Mouse (Mus musculus) liver, adult 2 months (tissue): ENCODE results near the gene Dazap2. TPM values are rescaled to one million over a fixed set of nuclear protein-coding genes. Genes with fewer than 3 reads are reported as not detected.

Experiments
- DNase-seq: peaks from one replicate; pipeline ENCODE4 v3.0.0-alpha.2; 2011; ENCODE audit warnings: low read depth, low spot score; ENCODE audit errors: extremely low read depth
- H3K27ac ChIP-seq: fragments of 200-500 bp; replicated peaks from 2 replicates; pipeline ENCODE4 v1.5.1; 2012; ENCODE audit warnings: low read depth, mild to moderate bottlenecking, control low read depth, inconsistent platforms, low read length; ENCODE audit not compliant: insufficient read depth
- H3K27me3 ChIP-seq: fragments of 200-500 bp; 2 replicates; pipeline ENCODE4 v1.6.1; 2012; ENCODE audit warnings: mild to moderate bottlenecking, moderate library complexity, low read length, inconsistent platforms; ENCODE audit not compliant: control insufficient read depth, insufficient read depth
- H3K36me3 ChIP-seq: fragments of 200-500 bp; 2 replicates; pipeline ENCODE4 v1.6.1; 2012; ENCODE audit warnings: low read length, inconsistent platforms; ENCODE audit not compliant: control insufficient read depth, insufficient read depth
- H3K4me1 ChIP-seq: fragments of 200-500 bp; 2 replicates; pipeline ENCODE4 v1.6.1; 2011; ENCODE audit warnings: low read length; ENCODE audit not compliant: control insufficient read depth, insufficient read depth
- H3K4me3 ChIP-seq: fragments of 200-500 bp; 2 replicates; pipeline ENCODE4 v1.5.1; 2011; ENCODE audit warnings: low read depth, mild to moderate bottlenecking, control low read depth, low read length, moderate library complexity; ENCODE audit not compliant: insufficient read depth
- H3K79me2 ChIP-seq: fragments of 200-500 bp; 2 replicates; pipeline ENCODE4 v1.6.1; 2012; ENCODE audit warnings: inconsistent platforms, mild to moderate bottlenecking, low read length, moderate library complexity; ENCODE audit not compliant: control insufficient read depth, insufficient read depth
- H3K9ac ChIP-seq: fragments of 200-500 bp; 2 replicates; pipeline ENCODE4 v1.6.1; 2012; ENCODE audit warnings: low read depth, mild to moderate bottlenecking, control low read depth, inconsistent platforms, low read length
- CTCF ChIP-seq: fragments of 200-500 bp; IDR thresholded peaks from 2 replicates; pipeline ENCODE4 v1.5.1; 2011; ENCODE audit warnings: low read depth, low read length, control low read depth
- POLR2A ChIP-seq: fragments of 200-500 bp; IDR thresholded peaks from 2 replicates; pipeline ENCODE4 v1.6.1; 2011; ENCODE audit warnings: low read length, control low read depth; ENCODE audit not compliant: insufficient read depth; ENCODE audit errors: extremely low read depth
- WGBS: fragments of 180-500 bp; shearing (Covaris S2); methylation state at CpG from one replicate; pipeline ENCODE4 v1.1.7; 2018; 5-methylcytosine and 5-hydroxymethylcytosine counted together
- polyA plus RNA-seq: library from polyadenylated mRNA; depleted of rRNA; stranded (reverse); fragments of >200 nt; gene quantifications from 2 replicates; pipeline ENCODE4 v1.2.3, GENCODE M21; 2012
- total RNA-seq: library from RNA; depleted of rRNA; stranded (reverse); fragments of >200 nt; gene quantifications from 2 replicates; pipeline ENCODE4 v1.2.3, GENCODE M21; 2014

Dazap2 gene
- total and polyA plus RNA-seq, 2 experiments, result 50.3 to 460 TPM

DNA sequence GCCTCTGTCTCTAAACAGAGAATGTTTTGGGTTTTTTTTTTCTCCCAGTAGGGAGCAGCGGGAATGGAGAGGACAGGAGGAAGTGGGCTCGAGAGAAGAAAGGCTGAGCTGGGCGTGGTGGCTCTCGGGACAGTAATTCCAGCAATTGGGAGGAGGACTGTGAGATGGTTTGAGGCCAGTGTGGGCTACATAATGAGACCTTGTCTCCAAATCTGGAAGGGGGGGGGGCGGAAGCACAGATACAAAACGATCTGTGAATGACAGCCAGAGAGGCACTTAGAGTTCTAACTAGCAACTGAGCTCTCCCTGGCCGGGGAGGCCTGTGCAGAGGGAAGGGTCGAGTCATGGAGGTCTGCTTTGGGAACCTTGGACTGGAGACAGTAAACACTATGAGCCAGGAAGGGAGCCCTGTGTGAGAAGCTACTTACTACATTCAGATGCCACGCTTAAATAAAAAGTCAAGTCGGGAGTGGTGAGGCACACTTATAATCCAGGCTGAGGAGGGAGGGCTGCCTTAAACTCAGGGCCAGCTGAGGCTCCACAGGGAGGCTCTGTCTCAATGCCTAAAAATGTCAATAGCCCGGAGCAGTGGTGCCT, 12.7 kb downstream of the Dazap2 start:
- H3K4me3 ChIP-seq, result no peak overlapping the region
- WGBS, result 63% methylated on average over 11 of the region's 11 CpGs
- DNase-seq, result no peak

DNA sequence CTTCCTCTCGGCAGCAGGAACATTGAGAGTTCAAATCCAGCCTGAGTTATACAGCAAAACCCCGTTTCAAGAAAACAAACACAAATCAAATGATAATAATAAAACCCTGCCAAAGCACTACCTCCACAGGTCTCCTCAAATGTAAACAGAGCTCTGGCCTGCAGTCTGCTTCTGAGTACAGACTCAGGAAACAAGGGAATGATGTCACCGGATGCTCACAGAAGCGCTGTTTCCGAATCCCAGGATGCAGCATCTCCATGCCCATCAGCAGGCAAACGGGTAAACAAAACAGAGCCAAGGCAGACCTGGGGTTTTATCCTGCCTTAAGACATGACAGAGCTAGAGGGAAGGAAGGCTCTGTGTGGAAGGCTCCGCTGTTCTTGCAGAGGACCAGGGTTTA, 13.6 kb downstream of the Dazap2 start:
- 24% methylated on average over 7 of the region's 7 CpGs for WGBS
- H3K27me3 ChIP-seq, result no peaks in the 10 kb centered on the region
- H3K79me2 ChIP-seq, result peaks cover 3% of the 10 kb centered on the region; the same call in 1 of the 2 replicates
- no peak for TF ChIP-seq POLR2A
- no peak for TF ChIP-seq CTCF
- peaks cover 48% of the 10 kb centered on the region for H3K4me1 ChIP-seq
- no peaks in the 10 kb centered on the region for H3K36me3 ChIP-seq
- H3K4me3 ChIP-seq, result no peak overlapping the region
- peak overlapping the region; percentile 25; the same call in 1 of the 2 replicates for H3K27ac ChIP-seq
- H3K9ac ChIP-seq, result no peak overlapping the region
- no peak for DNase-seq

More for the DNA sequence above, 12.7 kb downstream of the Dazap2 start:
- Histone ChIP-seq H3K9ac (no peak overlapping the region), H3K79me2 (peaks cover 3% of the 10 kb centered on the region; the same call in 1 of the 2 replicates), H3K27ac (no peak overlapping the region; the same call in 1 of the 2 replicates), H3K27me3 (no peaks in the 10 kb centered on the region), H3K36me3 (no peaks in the 10 kb centered on the region), H3K4me1 (peaks cover 43% of the 10 kb centered on the region)
- no peak for TF ChIP-seq POLR2A
- TF ChIP-seq CTCF, result no peak

DNA sequence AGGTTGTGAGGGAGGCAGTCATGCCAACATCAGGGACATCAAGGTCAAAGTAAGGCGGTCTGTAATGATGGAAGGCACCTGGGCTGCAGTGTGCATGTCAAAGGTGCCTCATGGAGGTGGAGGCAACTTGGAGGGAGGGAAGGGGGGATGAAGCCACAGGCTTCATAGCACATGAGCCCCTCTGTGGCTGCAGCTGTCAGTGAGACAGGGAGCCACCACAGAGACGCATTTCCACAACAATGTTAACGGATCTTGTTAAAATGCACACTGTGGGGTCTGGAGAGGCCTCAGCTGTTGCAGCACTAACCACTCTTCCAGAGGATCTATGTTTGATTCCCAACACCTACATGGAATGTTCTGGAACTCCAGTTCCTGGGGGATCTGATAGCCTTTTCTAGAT, 15.0 kb downstream of the Dazap2 start:
- H3K36me3 ChIP-seq, result no peaks in the 10 kb centered on the region
- TF ChIP-seq CTCF (no peak), POLR2A (no peak)
- H3K79me2 ChIP-seq, result peaks cover 7% of the 10 kb centered on the region; the same call in 1 of the 2 replicates
- no peaks in the 10 kb centered on the region for H3K27me3 ChIP-seq
- WGBS, result 89% methylated on average over 3 of the region's 3 CpGs
- no peak overlapping the region for H3K27ac ChIP-seq
- H3K4me1 ChIP-seq, result peaks cover 45% of the 10 kb centered on the region
- no peak overlapping the region for H3K4me3 ChIP-seq
- no peak overlapping the region for H3K9ac ChIP-seq
- DNase-seq, result no peak

DNA sequence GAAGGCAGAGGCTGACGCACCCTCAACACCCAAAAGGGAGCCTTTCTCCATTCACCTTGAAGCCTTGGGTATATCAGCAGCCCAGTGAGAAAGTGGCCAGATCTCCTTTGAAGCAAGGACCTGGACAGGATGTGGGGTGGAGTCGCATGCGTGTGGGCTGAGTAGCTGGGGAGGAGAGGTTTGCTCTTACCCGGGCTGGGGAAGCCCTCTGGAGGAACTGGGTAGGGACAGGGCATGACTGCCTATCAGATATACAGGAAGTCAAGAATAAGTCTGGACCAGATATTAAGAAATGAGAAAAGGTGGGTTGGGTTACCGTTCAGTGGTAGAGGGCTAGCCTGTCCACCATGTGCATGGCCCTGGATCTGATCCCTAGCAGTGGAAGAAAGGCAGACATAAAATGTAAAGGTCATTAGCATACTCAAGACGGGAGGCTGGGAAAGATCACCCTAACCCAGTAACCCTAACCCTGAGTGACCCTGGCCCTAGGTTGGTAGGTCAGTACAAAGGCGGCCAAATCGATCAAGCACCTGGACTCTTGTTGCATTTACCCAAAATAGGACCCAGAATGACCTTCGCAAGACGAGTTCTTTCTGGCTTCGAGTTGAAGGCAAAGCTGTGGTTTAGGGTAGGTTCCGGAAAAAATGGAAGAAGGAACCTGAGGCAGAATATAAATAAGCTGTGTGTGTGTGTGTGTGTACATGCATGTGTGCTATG, 16.5 kb downstream of the Dazap2 start:
- Histone ChIP-seq H3K9ac (no peak overlapping the region), H3K27me3 (no peaks in the 10 kb centered on the region), H3K27ac (no peak overlapping the region)

DNA sequence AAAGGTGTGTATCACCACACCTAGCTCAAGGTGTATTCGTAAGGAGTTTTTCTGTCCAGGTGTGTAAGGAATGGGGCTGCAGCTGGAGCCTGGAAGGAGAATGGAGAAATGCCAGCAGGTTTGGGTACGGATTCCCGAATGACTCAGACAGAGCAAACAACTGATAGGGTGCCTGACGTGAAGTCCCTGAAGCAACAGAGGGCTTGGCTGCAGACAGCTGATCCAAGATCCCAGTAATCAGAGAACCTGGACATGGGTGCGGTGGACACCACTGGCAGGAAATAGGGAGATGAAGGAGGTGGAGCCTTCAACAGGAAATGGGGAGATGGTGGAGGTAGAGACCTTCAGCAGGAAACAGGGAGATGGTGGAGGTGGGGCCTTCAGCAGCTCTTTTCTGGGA, 17.2 kb downstream of the Dazap2 start:
- TF ChIP-seq POLR2A (no peak), CTCF (no peak)

More for the DNA sequence above, 16.5 kb downstream of the Dazap2 start:
- H3K4me1 ChIP-seq, result peaks cover 46% of the 10 kb centered on the region
- DNase-seq, result peak; percentile 91
- H3K79me2 ChIP-seq, result peaks cover 11% of the 10 kb centered on the region; the same call in 1 of the 2 replicates
- 15% methylated on average over 12 of the region's 12 CpGs for WGBS
- H3K36me3 ChIP-seq, result no peaks in the 10 kb centered on the region
- TF ChIP-seq CTCF, result no peak
- H3K4me3 ChIP-seq, result no peak overlapping the region

DNA sequence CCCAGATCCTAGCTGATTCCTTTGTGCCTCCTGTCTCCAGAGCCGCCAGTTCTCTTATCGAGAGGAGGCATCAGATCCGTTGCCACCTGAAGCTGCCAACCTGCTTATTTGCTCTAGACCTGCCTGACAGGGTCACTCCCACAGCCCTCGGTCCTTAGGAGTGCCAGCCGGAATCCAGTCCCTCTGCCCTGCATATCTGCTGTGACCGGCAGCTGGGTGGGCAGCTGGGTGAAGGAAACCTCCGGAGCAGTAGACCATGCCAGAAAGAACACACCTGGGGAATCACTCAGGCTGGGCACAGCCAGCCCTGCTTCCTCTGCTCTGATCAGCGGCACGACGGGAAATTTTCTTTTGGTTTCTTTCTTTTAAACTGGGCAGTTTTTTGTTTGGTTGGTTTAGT, 18.2 kb downstream of the Dazap2 start:
- 12% methylated on average over 10 of the region's 10 CpGs for WGBS
- Histone ChIP-seq H3K27me3 (no peaks in the 10 kb centered on the region), H3K36me3 (no peaks in the 10 kb centered on the region), H3K27ac (no peak overlapping the region), H3K9ac (no peak overlapping the region), H3K4me3 (no peak overlapping the region), H3K79me2 (peaks cover 11% of the 10 kb centered on the region; the same call in 1 of the 2 replicates), H3K4me1 (peaks cover 47% of the 10 kb centered on the region)
- peak; percentile 70 for DNase-seq
- TF ChIP-seq CTCF (no peak), POLR2A (no peak)

More for the DNA sequence above, 17.2 kb downstream of the Dazap2 start:
- Histone ChIP-seq H3K4me1 (peaks cover 47% of the 10 kb centered on the region), H3K36me3 (no peaks in the 10 kb centered on the region), H3K79me2 (peaks cover 11% of the 10 kb centered on the region; the same call in 1 of the 2 replicates), H3K27ac (peak overlapping the region; percentile 23), H3K9ac (no peak overlapping the region), H3K4me3 (no peak overlapping the region), H3K27me3 (no peaks in the 10 kb centered on the region)
- peak; percentile 72 for DNase-seq
- 23% methylated on average over 5 of the region's 5 CpGs for WGBS
